Mouse (Mus musculus): ENCODE measurements at regions not wholly inside any gene's neighbourhood (a gene's known extent, or its start where the extent isn't known, plus 50 kb on each side); places are given as distances from the start of the nearest gene placed in this dataset.

GRCm38 (mm10) chr3:56393134-56393533 is 209.6 kb upstream of the Nbea start:
- H3K27ac ChIP-seq: no peak overlapping the region
- H3K4me1 ChIP-seq: no peaks in the 10 kb centered on the region
- ATAC-seq (ENCODE audit: low FRiP score): no peak
- no peak overlapping the region for H3K4me3 ChIP-seq (replicated peaks)
- no peak overlapping the region for H3K9ac ChIP-seq
- no peaks in the 10 kb centered on the region for H3K9me3 ChIP-seq
- H3K27me3 ChIP-seq: no peaks in the 10 kb centered on the region
- H3K4me2 ChIP-seq: no peak overlapping the region
- 86% methylated on average over 5 of the region's 5 CpGs for WGBS
- H3K36me3 ChIP-seq (replicated peaks): no peaks in the 10 kb centered on the region

GRCm38 (mm10) chr3:56380316-56380715 is 196.8 kb upstream of the Nbea start:
- Histone ChIP-seq H3K9me3 (no peaks in the 10 kb centered on the region), H3K4me1 (no peaks in the 10 kb centered on the region), H3K9ac (no peak overlapping the region), H3K4me3 (replicated peaks) (no peak overlapping the region), H3K27ac (no peak overlapping the region), H3K4me2 (no peak overlapping the region), H3K36me3 (replicated peaks) (no peaks in the 10 kb centered on the region), H3K27me3 (no peaks in the 10 kb centered on the region)
- ATAC-seq (ENCODE audit: low FRiP score): no peak

GRCm38 (mm10) chr3:56379500-56379899 is 196.0 kb upstream of the Nbea start:
- Histone ChIP-seq H3K4me1 (no peaks in the 10 kb centered on the region), H3K27me3 (no peaks in the 10 kb centered on the region), H3K4me3 (replicated peaks) (no peak overlapping the region), H3K4me2 (no peak overlapping the region), H3K9ac (no peak overlapping the region), H3K9me3 (no peaks in the 10 kb centered on the region), H3K27ac (no peak overlapping the region), H3K36me3 (replicated peaks) (no peaks in the 10 kb centered on the region)
- WGBS: 52% methylated on average over 3 of the region's 3 CpGs
- ATAC-seq (ENCODE audit: low FRiP score): no peak; the same call in 1 of the 2 replicates

GRCm38 (mm10) chr3:56362543-56362942 is 179.0 kb upstream of the Nbea start:
- Histone ChIP-seq H3K4me3 (replicated peaks) (no peak overlapping the region), H3K36me3 (replicated peaks) (no peaks in the 10 kb centered on the region), H3K27me3 (no peaks in the 10 kb centered on the region), H3K27ac (no peak overlapping the region), H3K4me1 (no peaks in the 10 kb centered on the region), H3K9me3 (no peaks in the 10 kb centered on the region), H3K9ac (no peak overlapping the region), H3K4me2 (no peak overlapping the region)
- ATAC-seq (ENCODE audit: low FRiP score): no peak
- 77% methylated on average over 2 of the region's 2 CpGs for WGBS

GRCm38 (mm10) chr3:56357035-56357701 is 173.7 kb upstream of the Nbea start:
- Histone ChIP-seq H3K9ac (no peak overlapping the region), H3K27me3 (no peaks in the 10 kb centered on the region), H3K9me3 (no peaks in the 10 kb centered on the region), H3K27ac (peak overlapping the region; percentile 63), H3K36me3 (replicated peaks) (no peaks in the 10 kb centered on the region), H3K4me3 (replicated peaks) (no peak overlapping the region), H3K4me2 (no peak overlapping the region), H3K4me1 (peaks cover 7% of the 10 kb centered on the region)
- 50% methylated on average over 6 of the region's 6 CpGs for WGBS
- peak; percentile 82; the same call in 1 of the 2 replicates for ATAC-seq (ENCODE audit: low FRiP score)

- no peak for ATAC-seq (ENCODE audit: low FRiP score)
These were observed 172.8 kb upstream of the Nbea start for GRCm38 (mm10) chr3:56356163-56356882.

More at GRCm38 (mm10) chr3:56356163-56356882, 172.8 kb upstream of the Nbea start:
- Histone ChIP-seq H3K27me3 (no peaks in the 10 kb centered on the region), H3K4me2 (no peak overlapping the region), H3K9me3 (no peaks in the 10 kb centered on the region), H3K4me3 (replicated peaks) (no peak overlapping the region), H3K4me1 (peaks cover 7% of the 10 kb centered on the region), H3K9ac (no peak overlapping the region), H3K36me3 (replicated peaks) (no peaks in the 10 kb centered on the region), H3K27ac (peak overlapping the region; percentile 38; the same call in 1 of the 2 replicates)
- WGBS: 73% methylated on average over 5 of the region's 5 CpGs
